Mouse (Mus musculus) left cerebral cortex, postnatal 4 days (tissue): ENCODE results near the gene Plau. TPM values are rescaled to one million over a fixed set of nuclear protein-coding genes. Genes with fewer than 3 reads are reported as not detected.
A peak's percentile ranks its signal among the peaks of the same experiment; 100 is the strongest.

ENCODE experiments used
- DNase-seq: peaks from one replicate; pipeline ENCODE4 v3.0.0-alpha.2; 2022
- intact Hi-C: fragments of 180-260 bp; cut with DNase I; formaldehyde crosslinking; loops from one replicate; pipeline ENCODE4 v1.15.1; 2025
- total RNA-seq, 2 experiments: library from RNA; stranded (reverse); gene quantifications; 2 replicates each; pipeline ENCODE4 v1.2.3; 2021

Gene Plau
- total RNA-seq, 2 experiments from 2014 or later: 2.6 to 3.4 TPM

DNA sequence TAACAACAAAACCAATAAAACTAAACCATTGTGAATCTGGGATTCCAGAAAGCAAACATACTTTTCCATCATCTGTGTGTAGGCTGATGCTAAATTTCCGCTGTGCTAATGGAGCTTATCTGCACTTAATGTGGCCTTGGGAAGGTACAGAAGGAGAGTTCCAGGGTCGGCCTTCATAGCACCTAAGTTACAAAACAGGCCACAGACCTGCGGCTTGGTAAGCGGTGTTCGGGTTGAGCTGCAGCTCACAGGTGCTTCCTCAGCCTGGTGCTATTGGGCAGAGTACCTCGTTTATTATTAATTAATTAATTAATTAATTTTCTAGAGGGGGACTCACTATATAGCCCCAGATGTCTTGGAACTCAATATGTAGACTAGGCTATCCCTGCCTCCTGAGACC, 7.7 kb downstream of the Plau start:
- intact Hi-C loops: no loop called here
- no peak for DNase-seq

DNA sequence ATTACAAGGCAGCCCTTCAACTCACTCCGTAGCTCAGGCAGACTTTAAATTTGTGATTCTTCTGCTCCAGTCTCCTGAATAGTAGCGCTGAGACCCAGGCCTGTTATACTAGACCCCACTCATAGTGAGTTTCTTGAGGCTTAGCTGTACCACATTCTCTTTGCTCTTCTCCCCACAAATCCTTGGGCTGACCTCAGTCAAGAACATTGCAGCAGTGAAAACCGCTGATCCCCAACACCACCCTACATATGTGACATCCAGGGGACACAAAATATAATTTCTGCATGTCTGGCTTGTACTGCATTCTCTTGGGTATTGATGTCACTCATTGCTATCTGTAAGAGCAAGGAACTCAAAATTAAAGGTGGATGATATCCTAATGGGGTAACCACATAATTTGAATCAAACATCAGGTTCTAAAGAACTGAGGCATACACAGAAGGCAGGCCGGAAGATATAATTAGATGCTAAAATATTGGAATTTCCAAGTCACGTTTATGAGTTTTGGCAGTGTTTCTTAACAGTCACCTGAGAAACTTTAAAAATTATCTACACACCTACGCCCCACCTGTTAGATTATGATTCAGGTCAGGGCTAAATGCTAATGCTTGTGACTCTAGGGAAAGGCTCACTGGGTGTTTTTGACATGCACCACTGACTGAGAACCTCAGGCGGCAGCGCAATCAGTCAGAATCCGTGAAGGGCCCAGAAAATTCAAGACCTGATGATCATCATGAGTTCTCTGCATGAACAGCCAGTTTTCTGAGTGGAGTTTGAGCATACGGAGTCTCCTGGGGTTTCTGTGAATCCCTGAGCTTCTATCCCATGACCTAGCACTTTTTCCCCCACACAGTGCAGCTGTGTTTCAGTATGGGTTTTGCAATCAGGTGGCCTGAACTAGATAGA, 8.5 kb downstream of the Plau start:
- intact Hi-C loops: no loop called here
- DNase-seq: no peak

- intact Hi-C loops: no loop called here
- no peak for DNase-seq
Observed at GRCm38 (mm10) chr14:20845577-20846088, 9.2 kb downstream of the Plau start.

DNA sequence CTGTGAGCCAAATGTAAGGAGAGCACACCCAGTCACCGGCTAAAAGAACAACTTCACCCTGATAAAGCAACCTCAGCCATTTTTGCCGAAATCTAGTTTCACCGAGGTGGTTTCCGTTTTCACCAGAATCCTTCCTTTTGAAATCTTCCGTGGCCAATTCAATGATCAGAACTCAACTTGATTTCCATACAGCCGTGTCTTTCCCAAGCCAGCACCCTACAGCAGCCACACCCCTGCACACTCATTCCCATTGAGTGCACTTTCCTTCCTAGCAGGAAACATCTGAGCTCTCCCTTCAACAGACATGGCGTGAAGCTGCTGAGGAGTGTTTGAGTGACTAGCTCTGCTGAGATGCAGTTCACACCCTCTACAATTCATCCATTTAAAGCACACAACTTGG, 9.8 kb downstream of the Plau start:
- no peak for DNase-seq
- intact Hi-C loops: no loop called here

DNA sequence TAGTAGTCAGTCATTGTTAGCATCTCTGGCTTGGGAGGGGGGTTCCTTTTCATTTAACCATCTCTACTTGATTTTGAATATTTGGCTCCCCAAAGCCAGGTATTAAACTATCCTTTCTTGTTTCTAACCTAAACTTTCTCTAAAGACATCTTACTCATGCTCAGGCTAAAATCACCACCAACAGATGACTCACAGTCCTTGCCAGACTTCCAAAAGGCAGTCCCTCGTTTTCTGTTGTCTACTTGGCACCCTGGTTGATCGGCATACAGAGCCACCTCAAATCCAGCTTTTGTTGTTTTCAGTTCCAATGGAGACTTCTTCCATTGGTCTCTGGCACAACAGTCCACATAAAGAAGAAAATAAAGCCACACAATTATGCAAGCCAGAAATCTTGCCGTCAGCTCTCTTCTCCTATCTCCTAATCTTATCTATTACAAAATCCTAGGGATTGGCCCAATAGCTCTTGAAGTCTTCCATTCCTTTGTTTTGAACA, 11.2 kb downstream of the Plau start:
- no peak for DNase-seq
- intact Hi-C loops: no loop called here

GRCm38 (mm10) chr14:20849753-20850152, 13.3 kb downstream of the Plau start:
- DNase-seq: no peak
- intact Hi-C loops: no loop called here

GRCm38 (mm10) chr14:20850498-20850897, 14.0 kb downstream of the Plau start:
- intact Hi-C loops: no loop called here
- no peak for DNase-seq

- intact Hi-C loops: no loop called here
Observed at GRCm38 (mm10) chr14:20851776-20852175, 15.3 kb downstream of the Plau start.

DNA sequence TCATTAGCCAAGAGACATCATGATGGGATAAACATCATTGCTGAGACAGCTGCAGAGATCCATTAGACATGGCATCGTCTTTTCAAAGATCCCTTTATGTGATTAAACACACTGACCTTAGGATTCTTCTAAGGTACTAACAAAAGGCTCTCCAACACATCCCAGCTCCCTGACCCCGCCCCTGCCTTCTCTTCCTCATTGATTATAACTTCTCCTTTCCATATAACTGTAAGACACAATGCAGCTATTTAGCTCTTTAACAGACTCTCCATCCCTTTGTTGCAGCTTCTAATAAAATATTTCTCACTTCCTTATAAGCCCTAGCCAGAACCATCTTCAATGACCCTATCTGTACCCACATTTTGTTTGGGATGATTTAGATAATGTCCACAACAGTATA, 24.7 kb downstream of the Plau start:
- intact Hi-C loops: no loop called here
- DNase-seq: no peak

More at GRCm38 (mm10) chr14:20851776-20852175, 15.3 kb downstream of the Plau start:
- DNase-seq: no peak

GRCm38 (mm10) chr14:20861559-20861958, 25.1 kb downstream of the Plau start:
- intact Hi-C loops: no loop called here
- no peak for DNase-seq

GRCm38 (mm10) chr14:20863306-20864065, 27.0 kb downstream of the Plau start:
- intact Hi-C loops: no loop called here

DNA sequence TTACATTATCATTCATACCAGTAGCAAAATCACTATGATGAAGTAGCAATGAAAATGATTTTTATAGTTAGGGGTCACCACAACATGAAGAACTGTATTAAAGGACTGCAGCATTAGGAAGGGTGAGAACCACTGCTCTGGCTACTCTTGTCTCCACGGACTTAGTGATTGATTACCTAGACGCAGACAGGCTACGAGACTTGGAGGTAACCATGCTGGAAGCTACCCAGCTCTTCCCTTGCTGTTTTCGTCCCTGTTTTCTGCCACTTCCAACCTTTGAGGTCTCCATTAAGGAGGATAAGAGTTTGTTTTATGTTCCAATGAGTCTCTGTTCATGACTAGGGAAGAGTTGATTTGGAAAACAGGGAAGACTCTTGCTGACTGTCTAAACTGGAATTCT, 27.7 kb downstream of the Plau start:
- no peak for DNase-seq
- intact Hi-C loops: no loop called here

More at GRCm38 (mm10) chr14:20863306-20864065, 27.0 kb downstream of the Plau start:
- DNase-seq: no peak

DNA sequence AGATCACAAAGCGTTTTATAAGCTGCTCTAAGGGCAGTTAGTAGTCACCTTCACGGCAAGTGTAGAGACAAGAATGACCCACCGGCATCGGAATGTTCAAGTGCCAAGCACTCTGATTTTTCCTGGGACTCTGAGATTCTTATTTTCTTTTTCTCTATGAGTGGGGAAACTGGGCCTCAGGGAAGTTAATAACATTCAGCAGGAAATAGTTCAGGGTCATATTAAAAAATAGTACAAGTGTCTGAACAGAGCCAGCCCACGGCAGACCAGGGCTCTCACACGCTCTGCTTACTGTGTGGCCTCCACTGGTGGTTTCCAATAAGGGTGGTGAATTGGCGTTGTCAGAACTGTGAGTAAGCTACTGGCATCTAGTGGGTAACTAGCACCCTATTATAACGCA, 29.1 kb downstream of the Plau start:
- DNase-seq: no peak
- intact Hi-C loops: no loop called here

DNA sequence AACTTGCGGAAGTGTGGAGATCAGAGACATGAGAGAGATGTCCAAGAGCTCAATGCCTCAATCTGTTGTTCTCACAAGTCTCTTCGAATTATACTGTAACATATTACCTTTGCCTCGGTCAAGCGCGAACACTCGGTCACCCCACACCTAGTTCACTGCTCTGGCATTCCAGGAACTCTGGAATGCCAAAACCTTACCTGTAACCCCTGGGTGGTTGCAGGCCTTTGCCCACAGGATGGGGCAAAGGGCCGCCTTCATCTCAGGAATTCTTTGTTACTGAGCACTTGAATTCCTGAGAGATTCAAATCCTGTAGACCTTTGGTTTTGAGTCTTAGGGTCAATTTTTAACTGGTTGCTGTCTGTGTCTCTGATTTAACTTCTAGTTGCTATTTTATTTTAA, 29.9 kb downstream of the Plau start:
- intact Hi-C loops: no loop called here
- DNase-seq: no peak

DNA sequence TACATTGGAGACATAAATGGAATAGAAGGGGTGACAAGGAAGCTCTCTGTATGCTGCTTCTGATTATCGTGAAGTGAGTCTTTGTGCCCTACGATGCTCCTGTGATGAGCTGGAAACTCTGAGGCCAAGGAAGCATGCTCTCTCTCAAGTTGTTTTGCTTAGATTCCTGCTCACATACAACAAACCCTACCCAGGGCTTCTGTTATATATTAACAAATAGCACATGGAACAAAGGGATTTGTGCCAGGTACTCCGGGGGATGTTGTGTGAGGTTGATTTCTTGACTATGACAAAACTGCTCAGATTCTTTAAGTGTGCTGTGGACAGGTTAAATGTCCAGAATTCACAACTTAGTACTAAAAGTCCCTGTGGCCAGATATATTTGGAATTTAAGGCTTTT, 33.6 kb downstream of the Plau start:
- DNase-seq: no peak
- intact Hi-C loops: loop anchor here (10.0 kb wide), 1 partner anchor 105 kb away; no protein-coding TSS in a partner anchor

GRCm38 (mm10) chr14:20871495-20871894, 35.0 kb downstream of the Plau start:
- intact Hi-C loops: loop anchor here (10.0 kb wide), 1 partner anchor 107 kb away; no protein-coding TSS in a partner anchor
- DNase-seq: no peak

GRCm38 (mm10) chr14:20873307-20873706, 36.8 kb downstream of the Plau start:
- intact Hi-C loops: loop anchor here (1.0 to 10.0 kb wide), 2 partner anchors 70 to 109 kb away; no protein-coding TSS in a partner anchor
- DNase-seq: peak; percentile 83

- DNase-seq: no peak
- intact Hi-C loops: loop anchor here (1.0 to 10.0 kb wide), 2 partner anchors 71 to 109 kb away; no protein-coding TSS in a partner anchor
Observed at GRCm38 (mm10) chr14:20873931-20874330, 37.5 kb downstream of the Plau start.

DNA sequence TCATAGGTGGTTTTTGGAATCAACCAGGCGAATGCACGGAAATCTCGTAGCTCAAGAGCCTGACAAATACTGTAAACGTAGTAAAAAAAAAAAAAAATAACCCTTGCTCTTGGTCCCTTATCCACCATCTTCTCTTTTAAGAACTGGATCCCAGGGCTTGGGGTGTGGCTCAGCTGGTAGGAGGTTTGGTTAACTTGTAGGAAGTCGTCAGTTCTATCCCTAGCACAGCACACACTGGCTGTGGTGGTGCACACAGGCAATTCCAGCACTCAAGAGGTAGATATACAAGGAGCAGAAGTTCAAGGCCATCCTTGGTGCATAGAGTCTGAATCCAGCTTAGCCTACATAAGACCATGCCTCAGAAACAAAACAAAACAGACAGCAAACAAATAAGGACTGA, 48.2 kb downstream of the Plau start:
- no peak for DNase-seq
- intact Hi-C loops: no loop called here

- DNase-seq: no peak
- intact Hi-C loops: no loop called here
Observed at GRCm38 (mm10) chr14:20885091-20885888, 48.8 kb downstream of the Plau start.
